Mouse (Mus musculus) 3T3-L1 (cell line): ENCODE measurements around the gene Psma6.

Experiments used
- DNase-seq: peaks from one replicate; pipeline ENCODE4 v3.0.0-alpha.2; 2015; ENCODE audit warnings: low read depth, low spot score

Psma6 gene

GRCm38 (mm10) chr12:55463992-55464845 is 80.2 kb downstream of the Psma6 start:
- DNase-seq = peak; percentile 85

GRCm38 (mm10) chr12:55464846-55465361 is 80.9 kb downstream of the Psma6 start:
- peak; percentile 79 for DNase-seq

GRCm38 (mm10) chr12:55465401-55465983 is 81.5 kb downstream of the Psma6 start:
- peak; percentile 54 for DNase-seq

- DNase-seq = peak; percentile 95
Observed at GRCm38 (mm10) chr12:55466088-55466701, 82.2 kb downstream of the Psma6 start.

- peak; percentile 80 for DNase-seq
Observed at GRCm38 (mm10) chr12:55466816-55467215, 82.8 kb downstream of the Psma6 start.

GRCm38 (mm10) chr12:55467331-55468180 is 83.5 kb downstream of the Psma6 start:
- no peak for DNase-seq
